Mouse (Mus musculus) midbrain, postnatal 0 days (tissue): Measurements from ENCODE around the gene Cnot3. TPM values are rescaled to one million over a fixed set of nuclear protein-coding genes. Genes with fewer than 3 reads are reported as not detected.
"Not testable (repeated sequence)": the region's sequence is repeated elsewhere in the genome, so short reads cannot be mapped to it uniquely, and the experiment has no call there.

Experiments used
- ATAC-seq: fragments of 200-750 bp; cut with Nextera tagmentation; 2 replicates; pipeline ENCODE4 v1.8.0; 2017; ENCODE audit warnings: moderate number of reproducible peaks, mild to moderate bottlenecking, moderate TSS enrichment, moderate library complexity; ENCODE audit not compliant: low FRiP score
- DNase-seq: peaks from one replicate; pipeline ENCODE4 v3.0.0-alpha.2; 2015; ENCODE audit warnings: low spot score
- H3K27ac ChIP-seq: fragments of 300-500 bp; sonication (generic); 2 replicates; pipeline ENCODE4 v1.5.1; 2014; ENCODE audit warnings: low read depth, mild to moderate bottlenecking, low read length, mixed read lengths
- H3K27me3 ChIP-seq: fragments of 300-500 bp; sonication (generic); 2 replicates; pipeline ENCODE4 v1.6.1; 2014; ENCODE audit warnings: low read length, control low read depth, mixed read lengths; ENCODE audit not compliant: insufficient read depth
- H3K36me3 ChIP-seq: fragments of 300-500 bp; sonication (generic); 2 replicates; pipeline ENCODE4 v1.6.1; 2014; ENCODE audit warnings: low read length, control low read depth, mixed read lengths; ENCODE audit not compliant: insufficient read depth
- H3K4me1 ChIP-seq: fragments of 300-500 bp; sonication (generic); 2 replicates; pipeline ENCODE4 v1.6.1; 2014; ENCODE audit warnings: mild to moderate bottlenecking, control low read depth, antibody characterized with exemption, low read length, mixed read lengths; ENCODE audit not compliant: insufficient read depth
- H3K4me2 ChIP-seq: fragments of 300-500 bp; sonication (generic); 2 replicates; pipeline ENCODE4 v1.6.1; 2014; ENCODE audit warnings: low read depth, mild to moderate bottlenecking, low read length, mixed read lengths; ENCODE audit not compliant: poor library complexity, severe bottlenecking
- H3K4me3 ChIP-seq: fragments of 300-500 bp; sonication (generic); 2 replicates; pipeline ENCODE4 v1.5.1; 2014; ENCODE audit warnings: low read depth, mild to moderate bottlenecking, low read length, moderate library complexity
- H3K9ac ChIP-seq: fragments of 300-500 bp; sonication (generic); replicated peaks from 2 replicates; pipeline ENCODE4 v1.6.1; 2014; ENCODE audit warnings: mild to moderate bottlenecking, low read length, moderate library complexity, mixed read lengths; ENCODE audit not compliant: poor library complexity, severe bottlenecking
- H3K9me3 ChIP-seq: fragments of 300-500 bp; sonication (generic); 2 replicates; pipeline ENCODE4 v1.6.1; 2016; ENCODE audit warnings: low read length, control low read depth
- CTCF ChIP-seq: IDR thresholded peaks from 2 replicates; pipeline ENCODE4 v1.5.1; 2016; ENCODE audit warnings: antibody characterized with exemption, mild to moderate bottlenecking
- WGBS: fragments of 180-500 bp; shearing (Covaris S2); extraction: QIAGEN DNeasy Blood & Tissue Kit; methylation state at CpG from one replicate; pipeline ENCODE4 v1.1.7; 2014; 5-methylcytosine and 5-hydroxymethylcytosine counted together
- polyA plus RNA-seq: library from polyadenylated mRNA; unstranded; fragments of >200 nt; fragmentation: Nextera tagmentation; extraction: Ambion mirVana; gene quantifications from 2 replicates; pipeline ENCODE4 v1.2.1, GENCODE M21; 2015
- total RNA-seq: library from RNA; depleted of rRNA; stranded (reverse); fragments of >200 nt; gene quantifications from 2 replicates; pipeline ENCODE4 v1.2.3, GENCODE M21; 2014

Gene Cnot3
- total and polyA plus RNA-seq, 2 experiments from 2014 or later = 23.3 to 32.6 TPM

- DNase-seq (no peak), ATAC-seq (no peak)
- Histone ChIP-seq H3K27ac (peak overlapping the region; percentile 96), H3K4me3 (peak overlapping the region; percentile 72), H3K4me1 (peaks cover 9% of the 10 kb centered on the region; the same call in 1 of the 2 replicates), H3K9ac (peak overlapping the region; percentile 86), H3K9me3 (no peaks in the 10 kb centered on the region), H3K4me2 (peak overlapping the region; percentile 63), H3K36me3 (peaks cover 9% of the 10 kb centered on the region), H3K27me3 (no peaks in the 10 kb centered on the region)
- 36% methylated on average over 3 of the region's 3 CpGs for WGBS
- no peak for TF ChIP-seq CTCF
Observed at GRCm38 (mm10) chr7:3691919-3692318, 46.9 kb downstream of the Cnot3 start.

- Histone ChIP-seq H3K4me1 (peaks cover 9% of the 10 kb centered on the region; the same call in 1 of the 2 replicates), H3K36me3 (peaks cover 11% of the 10 kb centered on the region), H3K9ac (peak within 1 kb of the TSS; percentile 86), H3K4me3 (peak within 1 kb of the TSS; percentile 72), H3K27ac (peak within 1 kb of the TSS; percentile 96), H3K27me3 (no peaks in the 10 kb centered on the region), H3K9me3 (no peaks in the 10 kb centered on the region), H3K4me2 (peak within 1 kb of the TSS; percentile 63)
- DNase-seq (peak; percentile 9), ATAC-seq (peak; percentile 65)
- under 1% methylated on average over 49 of the region's 49 CpGs for WGBS
- TF ChIP-seq CTCF = peak; percentile 26; the same call in 1 of the 2 replicates
Observed at GRCm38 (mm10) chr7:3692382-3692986, 47.4 kb downstream of the Cnot3 start, which contains the start of gene Tsen34. Gene Tsen34 (plus strand): TSS chr7:3692863.

- WGBS = under 1% methylated on average over 55 of the region's 55 CpGs
- Histone ChIP-seq H3K4me3 (peak within 1 kb of the TSS; percentile 72), H3K36me3 (peaks cover 8% of the 10 kb centered on the region), H3K27me3 (no peaks in the 10 kb centered on the region), H3K9ac (peak within 1 kb of the TSS; percentile 86), H3K4me1 (peaks cover 9% of the 10 kb centered on the region; the same call in 1 of the 2 replicates), H3K9me3 (no peaks in the 10 kb centered on the region), H3K4me2 (peak within 1 kb of the TSS; percentile 63), H3K27ac (peak within 1 kb of the TSS; percentile 96)
- TF ChIP-seq CTCF = no peak
- ATAC-seq = peak; percentile 93
- peak; percentile 100 for DNase-seq
Observed at GRCm38 (mm10) chr7:3692987-3693808, 48.1 kb downstream of the Cnot3 start, which contains the start of gene Mboat7. Gene Mboat7 (minus strand): TSS chr7:3693523.

GRCm38 (mm10) chr7:3693809-3694075 is 48.7 kb downstream of the Cnot3 start:
- peak overlapping the region; percentile 96 for H3K27ac ChIP-seq
- peaks cover 4% of the 10 kb centered on the region for H3K36me3 ChIP-seq
- H3K27me3 ChIP-seq = no peaks in the 10 kb centered on the region
- peak overlapping the region; percentile 72 for H3K4me3 ChIP-seq
- peaks cover 9% of the 10 kb centered on the region; the same call in 1 of the 2 replicates for H3K4me1 ChIP-seq
- H3K9me3 ChIP-seq = no peaks in the 10 kb centered on the region
- H3K4me2 ChIP-seq = peak overlapping the region; percentile 63
- peak overlapping the region; percentile 65 for H3K9ac ChIP-seq
- under 1% methylated on average over 18 of the region's 18 CpGs for WGBS
- DNase-seq = no peak
- no peak; the same call in 1 of the 2 replicates for ATAC-seq
- no peak for TF ChIP-seq CTCF

- ATAC-seq (peak; percentile 41), DNase-seq (peak; percentile 87)
- Histone ChIP-seq H3K9me3 (no peaks in the 10 kb centered on the region), H3K4me1 (peaks cover 9% of the 10 kb centered on the region; the same call in 1 of the 2 replicates), H3K36me3 (peaks cover 4% of the 10 kb centered on the region), H3K27me3 (no peaks in the 10 kb centered on the region), H3K4me2 (peak overlapping the region; percentile 63), H3K9ac (peak overlapping the region; percentile 65), H3K4me3 (peak overlapping the region; percentile 72), H3K27ac (peak overlapping the region; percentile 96)
- TF ChIP-seq CTCF = no peak
- under 1% methylated on average over 46 of the region's 55 CpGs for WGBS
Observed at GRCm38 (mm10) chr7:3694076-3694948, 49.2 kb downstream of the Cnot3 start.

GRCm38 (mm10) chr7:3694949-3695305 is 49.9 kb downstream of the Cnot3 start:
- H3K4me1 ChIP-seq, DNase-seq, H3K27me3 ChIP-seq, H3K36me3 ChIP-seq, ATAC-seq, H3K9me3 ChIP-seq: not testable (repeated sequence)
- peak overlapping the region; percentile 96; the same call in 1 of the 2 replicates for H3K27ac ChIP-seq
- peak overlapping the region; percentile 63 for H3K4me2 ChIP-seq
- WGBS = 6% methylated on average over 9 of the region's 9 CpGs
- peak overlapping the region; percentile 72 for H3K4me3 ChIP-seq
- H3K9ac ChIP-seq = peak overlapping the region; percentile 65
